Mouse (Mus musculus): ENCODE measurements around the gene Wipf1. TPM values are rescaled to one million over a fixed set of nuclear protein-coding genes. Genes with fewer than 3 reads are reported as not detected.
"Not testable (repeated sequence)": the region's sequence is repeated elsewhere in the genome, so short reads cannot be mapped to it uniquely, and the experiment has no call there.

Gene Wipf1
- polyA plus RNA-seq, 1 experiment from 2014 or later: 1.9 TPM

DNA sequence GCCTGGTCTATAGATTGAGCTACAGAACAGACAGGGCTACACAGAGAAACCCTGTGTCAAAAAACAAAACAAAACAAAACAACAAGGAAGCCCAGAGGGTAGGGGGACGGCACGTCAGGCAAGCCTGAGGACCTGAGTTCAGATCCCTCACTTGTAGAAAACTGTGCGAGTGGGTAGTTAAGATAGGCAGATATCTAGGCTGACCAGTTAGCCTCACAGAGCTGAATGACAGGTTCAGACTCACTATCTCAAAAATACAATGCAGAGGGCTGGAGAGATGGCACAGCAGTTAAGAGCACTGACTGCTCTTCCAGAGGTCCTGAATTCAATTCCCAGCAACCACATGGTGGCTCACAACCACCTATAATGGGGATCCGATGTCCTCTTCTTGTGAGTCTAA lies 23.2 kb downstream of the Wipf1 start:
- 97% methylated on average over 4 of the region's 4 CpGs for WGBS
- H3K36me3 ChIP-seq (ENCODE audit: control insufficient read depth, insufficient read depth, low read length); H3K27me3 ChIP-seq (ENCODE audit: control insufficient read depth, insufficient read depth, low read length); ATAC-seq (ENCODE audit: low read depth); H3K4me1 ChIP-seq (ENCODE audit: control insufficient read depth, insufficient read depth, low read length); H3K4me3 ChIP-seq (ENCODE audit: low read depth, low read length); H3K9ac ChIP-seq (replicated peaks; ENCODE audit: low read depth, low read length); H3K9me3 ChIP-seq (ENCODE audit: control insufficient read depth, low read length); H3K27ac ChIP-seq (ENCODE audit: low read depth, low read length); H3K4me2 ChIP-seq (ENCODE audit: low read depth, low read length): not testable (repeated sequence)

DNA sequence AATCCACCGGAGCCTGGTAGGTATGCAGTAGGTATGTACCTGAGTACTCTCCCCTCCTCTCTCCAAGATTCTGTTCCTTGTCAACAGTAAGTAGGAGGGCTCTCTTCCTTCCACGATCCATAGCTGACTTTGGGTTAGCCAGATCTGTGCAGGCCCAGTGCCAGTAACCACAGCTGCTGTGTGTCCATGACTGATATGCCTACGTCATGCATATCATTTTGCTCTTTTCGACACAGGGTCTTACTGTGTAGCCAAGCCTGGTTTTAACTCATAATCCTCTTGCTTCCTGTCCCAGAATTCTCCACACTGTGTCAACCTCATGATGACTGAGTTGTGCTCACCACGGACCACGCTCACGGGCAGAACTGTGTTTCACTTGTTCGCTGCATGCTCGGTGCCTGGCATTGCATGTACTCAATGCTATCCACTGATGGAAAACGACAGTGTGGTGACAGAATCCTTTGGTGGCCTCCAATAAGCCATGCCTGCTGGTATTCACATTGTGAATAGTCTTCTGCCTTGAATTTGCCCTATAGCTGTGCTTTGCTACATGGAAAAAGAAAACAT lies 26.6 kb downstream of the Wipf1 start:
- no peak for ATAC-seq (ENCODE audit: low read depth)
- Histone ChIP-seq H3K27ac (ENCODE audit: low read depth, low read length) (no peak overlapping the region), H3K9me3 (ENCODE audit: control insufficient read depth, low read length) (no peaks in the 10 kb centered on the region), H3K4me3 (ENCODE audit: low read depth, low read length) (no peak overlapping the region), H3K27me3 (ENCODE audit: control insufficient read depth, insufficient read depth, low read length) (no peaks in the 10 kb centered on the region), H3K4me2 (ENCODE audit: low read depth, low read length) (no peak overlapping the region), H3K9ac (replicated peaks; ENCODE audit: low read depth, low read length) (no peak overlapping the region), H3K36me3 (ENCODE audit: control insufficient read depth, insufficient read depth, low read length) (no peaks in the 10 kb centered on the region), H3K4me1 (ENCODE audit: control insufficient read depth, insufficient read depth, low read length) (no peaks in the 10 kb centered on the region)
- WGBS: 89% methylated on average over 10 of the region's 10 CpGs

- no peak overlapping the region for H3K27ac ChIP-seq (ENCODE audit: low read depth, low read length)
- H3K9ac ChIP-seq (replicated peaks; ENCODE audit: low read depth, low read length): no peak overlapping the region
- WGBS: 74% methylated on average over 13 of the region's 13 CpGs
- no peaks in the 10 kb centered on the region for H3K36me3 ChIP-seq (ENCODE audit: control insufficient read depth, insufficient read depth, low read length)
- no peak overlapping the region for H3K4me3 ChIP-seq (ENCODE audit: low read depth, low read length)
- H3K4me2 ChIP-seq (ENCODE audit: low read depth, low read length): no peak overlapping the region
- ATAC-seq (ENCODE audit: low read depth): no peak
- no peaks in the 10 kb centered on the region for H3K4me1 ChIP-seq (ENCODE audit: control insufficient read depth, insufficient read depth, low read length)
- H3K27me3 ChIP-seq (ENCODE audit: control insufficient read depth, insufficient read depth, low read length): no peaks in the 10 kb centered on the region
- H3K9me3 ChIP-seq (ENCODE audit: control insufficient read depth, low read length): no peaks in the 10 kb centered on the region
Observed at GRCm38 (mm10) chr2:73500864-73501263, 28.7 kb downstream of the Wipf1 start.

DNA sequence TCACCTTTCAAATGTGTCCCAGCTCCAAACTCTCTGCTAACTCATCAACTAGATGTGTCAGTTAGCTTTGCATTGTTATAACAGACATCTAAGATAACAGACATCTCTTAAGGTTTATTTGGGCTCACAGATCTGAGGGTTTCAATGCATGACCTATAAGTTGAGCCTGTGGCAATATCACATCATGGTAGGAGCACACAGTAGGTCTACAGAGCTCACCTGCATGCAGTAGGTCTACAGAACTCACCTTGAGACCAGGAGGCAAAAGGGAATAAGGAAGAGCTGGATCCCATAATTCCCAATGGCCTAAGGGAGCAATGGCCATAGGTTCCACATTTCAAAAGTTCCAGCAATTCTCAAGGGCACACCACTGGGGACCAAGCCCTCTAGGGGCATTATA lies 31.2 kb downstream of the Wipf1 start:
- Histone ChIP-seq H3K27me3 (ENCODE audit: control insufficient read depth, insufficient read depth, low read length) (no peaks in the 10 kb centered on the region), H3K27ac (ENCODE audit: low read depth, low read length) (no peak overlapping the region), H3K9me3 (ENCODE audit: control insufficient read depth, low read length) (no peaks in the 10 kb centered on the region), H3K36me3 (ENCODE audit: control insufficient read depth, insufficient read depth, low read length) (no peaks in the 10 kb centered on the region), H3K9ac (replicated peaks; ENCODE audit: low read depth, low read length) (no peak overlapping the region), H3K4me1 (ENCODE audit: control insufficient read depth, insufficient read depth, low read length) (no peaks in the 10 kb centered on the region), H3K4me2 (ENCODE audit: low read depth, low read length) (no peak overlapping the region), H3K4me3 (ENCODE audit: low read depth, low read length) (no peak overlapping the region)
- ATAC-seq (ENCODE audit: low read depth): no peak

GRCm38 (mm10) chr2:73497572-73497971 lies 32.0 kb downstream of the Wipf1 start:
- Histone ChIP-seq H3K4me3 (ENCODE audit: low read depth, low read length) (no peak overlapping the region), H3K27me3 (ENCODE audit: control insufficient read depth, insufficient read depth, low read length) (no peaks in the 10 kb centered on the region), H3K9me3 (ENCODE audit: control insufficient read depth, low read length) (no peaks in the 10 kb centered on the region), H3K9ac (replicated peaks; ENCODE audit: low read depth, low read length) (no peak overlapping the region), H3K4me2 (ENCODE audit: low read depth, low read length) (no peak overlapping the region), H3K36me3 (ENCODE audit: control insufficient read depth, insufficient read depth, low read length) (no peaks in the 10 kb centered on the region), H3K4me1 (ENCODE audit: control insufficient read depth, insufficient read depth, low read length) (no peaks in the 10 kb centered on the region), H3K27ac (ENCODE audit: low read depth, low read length) (no peak overlapping the region)
- WGBS: 83% methylated on average over 3 of the region's 3 CpGs
- no peak for ATAC-seq (ENCODE audit: low read depth)

GRCm38 (mm10) chr2:73496944-73497343 lies 32.6 kb downstream of the Wipf1 start:
- Histone ChIP-seq H3K9ac (replicated peaks; ENCODE audit: low read depth, low read length) (no peak overlapping the region), H3K4me1 (ENCODE audit: control insufficient read depth, insufficient read depth, low read length) (no peaks in the 10 kb centered on the region), H3K9me3 (ENCODE audit: control insufficient read depth, low read length) (no peaks in the 10 kb centered on the region), H3K4me3 (ENCODE audit: low read depth, low read length) (no peak overlapping the region), H3K36me3 (ENCODE audit: control insufficient read depth, insufficient read depth, low read length) (no peaks in the 10 kb centered on the region), H3K27ac (ENCODE audit: low read depth, low read length) (no peak overlapping the region), H3K27me3 (ENCODE audit: control insufficient read depth, insufficient read depth, low read length) (no peaks in the 10 kb centered on the region), H3K4me2 (ENCODE audit: low read depth, low read length) (no peak overlapping the region)
- 96% methylated on average over 9 of the region's 9 CpGs for WGBS
- ATAC-seq (ENCODE audit: low read depth): no peak

DNA sequence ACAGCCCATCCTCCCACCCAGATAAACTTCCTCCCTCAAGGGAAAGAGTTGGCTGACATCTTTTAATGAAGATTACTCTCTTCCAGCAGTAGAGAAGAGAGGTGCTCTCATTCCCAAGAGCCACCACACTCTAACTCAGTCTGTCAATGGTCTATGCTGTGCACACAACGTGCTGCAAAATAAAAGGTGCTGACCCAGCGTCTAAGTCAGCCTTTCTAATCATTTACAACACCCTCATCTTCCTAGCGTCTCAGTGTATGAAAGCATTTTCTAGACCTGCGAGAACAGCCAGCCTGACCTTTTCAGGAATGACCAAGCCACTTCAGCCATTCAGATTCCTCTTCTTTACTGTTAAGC lies 33.2 kb downstream of the Wipf1 start:
- no peak overlapping the region for H3K9ac ChIP-seq (replicated peaks; ENCODE audit: low read depth, low read length)
- H3K4me3 ChIP-seq (ENCODE audit: low read depth, low read length): no peak overlapping the region
- no peak for ATAC-seq (ENCODE audit: low read depth)
- no peak overlapping the region for H3K27ac ChIP-seq (ENCODE audit: low read depth, low read length)
- no peaks in the 10 kb centered on the region for H3K27me3 ChIP-seq (ENCODE audit: control insufficient read depth, insufficient read depth, low read length)
- H3K9me3 ChIP-seq (ENCODE audit: control insufficient read depth, low read length): no peaks in the 10 kb centered on the region
- no peaks in the 10 kb centered on the region for H3K36me3 ChIP-seq (ENCODE audit: control insufficient read depth, insufficient read depth, low read length)
- 59% methylated on average over 4 of the region's 4 CpGs for WGBS
- H3K4me1 ChIP-seq (ENCODE audit: control insufficient read depth, insufficient read depth, low read length): no peaks in the 10 kb centered on the region
- H3K4me2 ChIP-seq (ENCODE audit: low read depth, low read length): no peak overlapping the region

- Histone ChIP-seq H3K27me3 (ENCODE audit: control insufficient read depth, insufficient read depth, low read length) (no peaks in the 10 kb centered on the region), H3K9me3 (ENCODE audit: control insufficient read depth, low read length) (no peaks in the 10 kb centered on the region), H3K4me3 (ENCODE audit: low read depth, low read length) (no peak overlapping the region), H3K4me1 (ENCODE audit: control insufficient read depth, insufficient read depth, low read length) (no peaks in the 10 kb centered on the region), H3K9ac (replicated peaks; ENCODE audit: low read depth, low read length) (no peak overlapping the region), H3K4me2 (ENCODE audit: low read depth, low read length) (no peak overlapping the region), H3K27ac (ENCODE audit: low read depth, low read length) (no peak overlapping the region), H3K36me3 (ENCODE audit: control insufficient read depth, insufficient read depth, low read length) (no peaks in the 10 kb centered on the region)
- WGBS: 67% methylated on average over 16 of the region's 16 CpGs
- ATAC-seq (ENCODE audit: low read depth): no peak
Observed at GRCm38 (mm10) chr2:73495617-73496328, 33.8 kb downstream of the Wipf1 start.

DNA sequence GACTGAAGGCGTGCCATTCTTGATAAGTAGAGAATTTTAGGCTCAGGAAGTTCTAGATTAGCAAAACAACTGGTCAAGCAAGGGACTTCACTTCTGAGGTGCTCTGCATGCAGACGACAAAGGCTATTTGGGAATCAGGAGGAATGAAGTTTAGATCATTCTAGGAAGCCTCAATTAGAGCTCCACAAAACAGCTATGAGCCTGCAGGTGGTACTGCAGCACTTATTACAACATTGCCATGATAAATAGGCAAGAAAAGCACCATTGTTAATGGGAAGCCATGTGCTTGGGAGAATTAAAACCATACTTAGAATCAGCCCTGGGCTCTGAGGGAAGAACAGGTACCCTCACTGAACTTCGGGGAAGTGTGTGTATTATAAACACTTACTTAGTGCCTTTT lies 36.0 kb downstream of the Wipf1 start:
- H3K9me3 ChIP-seq (ENCODE audit: control insufficient read depth, low read length): no peaks in the 10 kb centered on the region

More for the DNA sequence above, 36.0 kb downstream of the Wipf1 start:
- Histone ChIP-seq H3K4me1 (ENCODE audit: control insufficient read depth, insufficient read depth, low read length) (no peaks in the 10 kb centered on the region), H3K4me3 (ENCODE audit: low read depth, low read length) (no peak overlapping the region), H3K27ac (ENCODE audit: low read depth, low read length) (no peak overlapping the region), H3K36me3 (ENCODE audit: control insufficient read depth, insufficient read depth, low read length) (no peaks in the 10 kb centered on the region), H3K9ac (replicated peaks; ENCODE audit: low read depth, low read length) (no peak overlapping the region), H3K27me3 (ENCODE audit: control insufficient read depth, insufficient read depth, low read length) (no peaks in the 10 kb centered on the region), H3K4me2 (ENCODE audit: low read depth, low read length) (no peak overlapping the region)
- ATAC-seq (ENCODE audit: low read depth): no peak
- whole genome bisulfite sequencing: 74% methylated on average over 3 of the region's 3 CpGs

Measured in neural tube, embryonic 14.5 days (tissue).